Mouse (Mus musculus): ENCODE data around the gene Hypk.

Gene Hypk

DNA sequence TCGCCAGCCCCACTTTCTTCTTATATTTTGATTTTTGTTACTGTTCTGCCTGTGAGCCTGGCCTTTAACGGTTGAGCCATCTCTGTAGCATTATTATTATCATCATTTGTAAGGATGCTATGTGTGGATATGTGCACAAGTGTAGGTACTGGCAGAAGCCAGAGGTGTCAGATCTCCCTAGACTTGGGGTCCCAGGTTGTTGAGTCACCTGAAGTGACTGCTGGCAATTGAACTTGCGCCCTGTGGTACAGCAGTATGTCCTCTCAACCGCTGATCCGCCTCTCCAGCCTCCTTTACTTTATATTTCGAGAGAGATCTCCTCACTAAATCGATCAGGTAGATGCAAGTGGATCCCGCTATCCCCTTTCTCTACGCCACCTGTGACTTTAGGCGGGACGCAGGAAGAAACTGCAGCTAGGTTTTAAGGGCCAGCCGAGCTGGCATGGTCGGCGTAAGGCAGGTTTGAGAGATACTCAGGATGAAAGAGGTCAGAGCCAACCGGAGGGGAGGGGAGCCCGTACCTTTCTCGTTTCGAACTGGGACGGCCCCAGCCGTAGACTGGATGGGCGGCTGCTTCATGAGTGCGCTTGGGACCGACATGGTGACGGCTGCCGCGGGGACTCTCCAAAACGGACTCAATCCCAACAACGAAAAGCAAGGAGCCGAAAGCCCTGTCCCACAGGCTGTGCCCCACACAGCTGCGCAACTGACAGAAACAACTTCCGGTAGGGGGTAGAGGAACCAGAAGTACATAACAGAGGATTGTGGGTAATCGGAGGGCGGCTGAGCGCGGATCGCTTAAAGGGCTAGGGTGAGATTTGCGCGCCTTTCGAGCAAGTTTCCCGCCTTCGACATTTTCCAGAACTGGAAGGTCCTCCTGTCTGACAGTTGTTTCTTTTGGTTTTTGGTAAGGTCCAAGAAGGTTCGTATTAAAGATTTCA lies 53.1 kb downstream of the Hypk start, which contains the start of the genes Mfap1a and Wdr76:
Gene Mfap1a, minus strand, starts transcription at position 724 of the 941 bp plus-strand sequence.
Gene Wdr76, plus strand, starts transcription at position 782 of the 941 bp plus-strand sequence.
- peak; percentile 89 for DNase-seq (ENCODE audit: low spot score)

DNA sequence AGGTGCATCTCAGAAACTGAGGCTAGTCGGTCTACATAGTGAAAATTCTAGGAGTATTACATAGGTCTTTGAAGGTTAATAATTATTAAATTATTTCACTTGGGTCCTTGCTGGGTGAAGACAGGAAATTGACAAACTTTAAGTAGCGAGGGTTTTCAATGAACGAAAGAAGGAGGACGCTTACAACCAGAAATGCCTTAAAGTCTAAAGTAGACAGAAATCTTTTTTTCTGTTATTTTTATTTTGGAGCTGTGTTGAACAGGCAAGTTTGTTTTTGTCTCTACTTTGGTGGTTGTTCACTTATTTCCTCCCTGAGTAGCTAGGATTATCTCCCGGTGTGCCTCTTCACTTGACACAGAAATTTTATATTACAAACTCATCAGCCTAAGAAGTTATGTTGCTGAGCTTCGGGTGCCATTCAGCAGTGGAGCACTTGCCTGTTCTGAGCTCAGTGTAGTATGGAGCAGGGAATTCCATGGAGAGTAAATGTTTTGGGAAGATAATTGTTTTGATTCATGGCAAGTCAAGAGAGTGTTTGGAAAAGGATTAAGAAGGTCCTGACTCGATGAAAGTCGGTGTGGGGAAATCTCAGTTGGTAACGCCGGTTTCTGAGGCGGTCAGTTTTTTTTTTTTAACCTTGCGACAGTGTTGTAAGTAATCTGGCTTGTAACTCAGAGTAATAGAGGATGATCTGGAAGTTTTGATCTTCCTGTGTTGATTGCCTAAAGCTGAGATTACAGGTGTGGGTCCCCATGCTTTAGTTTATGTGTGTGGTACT lies 54.3 kb downstream of the Hypk start:
- no peak for DNase-seq (ENCODE audit: low spot score)

DNA sequence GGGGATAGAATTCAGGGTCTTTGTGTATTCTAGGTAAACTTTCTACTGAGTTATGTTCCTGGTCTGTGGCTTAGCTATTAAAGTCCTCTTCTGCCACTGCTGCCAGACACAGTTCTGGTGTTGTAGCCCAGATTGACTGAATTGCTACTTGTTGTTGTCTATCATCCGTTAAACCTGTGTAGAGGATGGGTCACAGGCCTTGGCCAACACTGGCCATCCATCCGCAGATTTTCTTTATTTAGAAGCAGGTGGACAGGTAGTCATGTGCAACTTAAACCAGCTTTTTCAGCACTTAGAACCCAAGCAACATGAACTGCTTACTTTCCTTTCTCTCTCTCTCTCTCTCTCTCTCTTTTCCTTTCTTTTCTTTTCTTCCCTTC lies 54.9 kb downstream of the Hypk start:
- DNase-seq (ENCODE audit: low spot score): no peak
